Mouse (Mus musculus): ENCODE measurements at regions not wholly inside any gene's neighbourhood (a gene's known extent, or its start where the extent isn't known, plus 50 kb on each side); places are given as distances from the start of the nearest gene placed in this dataset.

GRCm38 (mm10) chr3:101518810-101519209, 85.7 kb downstream of the Atp1a1 start:
- Histone ChIP-seq H3K36me3 (ENCODE audit: control insufficient read depth, insufficient read depth, low read length) (no peaks in the 10 kb centered on the region), H3K27ac (ENCODE audit: insufficient read depth, low read depth, low read length) (peak overlapping the region; percentile 100), H3K27me3 (ENCODE audit: control insufficient read depth, insufficient read depth, low read length) (no peaks in the 10 kb centered on the region), H3K4me1 (ENCODE audit: control insufficient read depth, insufficient read depth, insufficient read length, low read length) (peaks cover 61% of the 10 kb centered on the region; the same call in 1 of the 2 replicates), H3K4me3 (ENCODE audit: low read depth, low read length) (no peak overlapping the region)
- TF ChIP-seq POLR2A (IDR thresholded peaks at IDR 0.05; ENCODE audit: low read depth, low read length) (no peak), CTCF (IDR thresholded peaks at IDR 0.05; ENCODE audit: extremely low read depth, insufficient read length, insufficient replicate concordance, low read depth, low read length) (no peak)
- WGBS, result 14% methylated on average over 6 of the region's 6 CpGs

DNA sequence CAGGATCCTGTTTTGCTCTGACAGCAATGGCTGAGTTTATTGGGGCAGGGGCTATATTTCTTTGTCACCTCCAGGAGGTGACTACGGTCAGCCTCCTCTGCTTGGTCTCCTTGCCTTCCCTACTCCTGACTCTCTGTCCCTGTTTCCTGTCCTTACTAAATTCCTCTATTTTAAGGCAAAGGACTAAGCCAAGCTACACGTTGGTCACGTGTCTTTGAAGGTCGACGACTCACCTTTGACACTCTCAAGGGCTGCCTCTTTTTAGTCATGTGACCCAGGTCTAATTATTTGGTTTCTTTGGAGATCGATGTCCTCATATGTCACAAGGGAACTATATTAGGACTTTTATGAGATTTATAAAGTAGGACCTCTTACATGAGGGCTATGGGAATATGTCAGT, 86.9 kb downstream of the Atp1a1 start:
- Histone ChIP-seq H3K4me3 (ENCODE audit: low read depth, low read length) (no peak overlapping the region), H3K4me1 (ENCODE audit: control insufficient read depth, insufficient read depth, insufficient read length, low read length) (peaks cover 72% of the 10 kb centered on the region; the same call in 1 of the 2 replicates), H3K27ac (ENCODE audit: insufficient read depth, low read depth, low read length) (peak overlapping the region; percentile 100), H3K27me3 (ENCODE audit: control insufficient read depth, insufficient read depth, low read length) (no peaks in the 10 kb centered on the region), H3K36me3 (ENCODE audit: control insufficient read depth, insufficient read depth, low read length) (no peaks in the 10 kb centered on the region)
- WGBS, result 37% methylated on average over 6 of the region's 6 CpGs
- TF ChIP-seq POLR2A (IDR thresholded peaks at IDR 0.05; ENCODE audit: low read depth, low read length) (no peak), CTCF (IDR thresholded peaks at IDR 0.05; ENCODE audit: extremely low read depth, insufficient read length, insufficient replicate concordance, low read depth, low read length) (no peak)

DNA sequence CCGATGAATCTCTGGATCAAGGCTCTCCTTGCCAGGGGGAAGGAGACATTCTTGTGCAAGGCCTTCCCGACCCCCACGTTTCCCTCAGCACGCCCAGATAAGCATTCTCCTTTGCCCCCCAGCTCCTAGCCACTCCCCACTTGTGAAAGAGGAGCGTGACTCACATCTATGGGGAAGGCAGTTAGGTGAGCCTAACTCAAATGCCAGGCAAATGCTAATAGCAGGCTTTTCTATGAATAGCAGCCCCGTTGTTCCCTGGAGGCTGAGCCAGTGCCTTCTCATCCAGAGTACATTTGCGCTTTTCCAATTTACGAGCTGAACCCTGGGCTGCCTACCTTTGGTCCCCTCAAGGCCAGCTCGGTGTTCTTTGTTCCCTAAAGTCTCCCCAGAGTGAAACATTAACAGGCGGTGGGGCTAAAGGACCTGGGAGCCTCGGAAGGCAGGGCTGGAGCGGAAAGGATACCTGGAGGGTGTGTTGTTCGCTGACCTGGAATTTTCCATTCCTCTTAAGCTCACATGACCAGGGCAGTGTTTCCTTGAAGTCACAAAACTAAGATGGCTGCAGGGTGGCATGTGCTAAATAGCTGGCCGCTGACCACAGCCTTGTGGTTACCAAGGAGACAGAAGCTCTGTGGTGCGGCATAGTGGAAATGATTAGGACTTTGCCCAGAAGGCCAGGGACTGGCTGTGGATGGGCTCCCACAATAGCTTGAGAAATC, 87.5 kb downstream of the Atp1a1 start:
- H3K27me3 ChIP-seq (ENCODE audit: control insufficient read depth, insufficient read depth, low read length), result no peaks in the 10 kb centered on the region
- H3K4me1 ChIP-seq (ENCODE audit: control insufficient read depth, insufficient read depth, insufficient read length, low read length), result peaks cover 68% of the 10 kb centered on the region; the same call in 1 of the 2 replicates
- TF ChIP-seq POLR2A (IDR thresholded peaks at IDR 0.05; ENCODE audit: low read depth, low read length), result no peak
- no peak for TF ChIP-seq CTCF (IDR thresholded peaks at IDR 0.05; ENCODE audit: extremely low read depth, insufficient read length, insufficient replicate concordance, low read depth, low read length)
- H3K4me3 ChIP-seq (ENCODE audit: low read depth, low read length), result peak overlapping the region; percentile 8
- H3K27ac ChIP-seq (ENCODE audit: insufficient read depth, low read depth, low read length), result peak overlapping the region; percentile 100
- 26% methylated on average over 15 of the region's 15 CpGs for WGBS
- no peaks in the 10 kb centered on the region for H3K36me3 ChIP-seq (ENCODE audit: control insufficient read depth, insufficient read depth, low read length)

DNA sequence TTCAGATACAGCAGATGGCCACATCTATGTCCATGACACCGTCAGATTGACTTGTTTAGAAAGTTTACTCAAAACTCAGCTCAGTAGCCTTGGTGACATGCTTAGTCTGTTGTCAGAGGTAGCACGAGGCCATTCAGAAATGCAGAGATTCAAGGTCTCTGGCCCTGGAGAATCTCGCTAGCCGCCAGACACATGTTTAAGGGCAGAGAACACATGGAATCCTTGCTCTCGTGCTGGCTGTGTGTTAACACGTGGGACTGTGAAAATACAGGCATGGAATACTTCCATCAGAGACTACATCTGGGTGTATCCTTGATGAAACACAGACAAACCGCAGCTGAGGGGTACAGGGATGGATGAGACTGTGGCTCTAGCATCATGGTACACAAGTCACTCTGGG, 88.9 kb downstream of the Atp1a1 start:
- H3K4me3 ChIP-seq (ENCODE audit: low read depth, low read length), result no peak overlapping the region
- peak overlapping the region; percentile 100 for H3K27ac ChIP-seq (ENCODE audit: insufficient read depth, low read depth, low read length)
- WGBS, result 88% methylated on average over 7 of the region's 7 CpGs
- no peaks in the 10 kb centered on the region for H3K36me3 ChIP-seq (ENCODE audit: control insufficient read depth, insufficient read depth, low read length)
- TF ChIP-seq CTCF (IDR thresholded peaks at IDR 0.05; ENCODE audit: extremely low read depth, insufficient read length, insufficient replicate concordance, low read depth, low read length) (no peak), POLR2A (IDR thresholded peaks at IDR 0.05; ENCODE audit: low read depth, low read length) (no peak)
- peaks cover 61% of the 10 kb centered on the region; the same call in 1 of the 2 replicates for H3K4me1 ChIP-seq (ENCODE audit: control insufficient read depth, insufficient read depth, insufficient read length, low read length)
- no peaks in the 10 kb centered on the region for H3K27me3 ChIP-seq (ENCODE audit: control insufficient read depth, insufficient read depth, low read length)

DNA sequence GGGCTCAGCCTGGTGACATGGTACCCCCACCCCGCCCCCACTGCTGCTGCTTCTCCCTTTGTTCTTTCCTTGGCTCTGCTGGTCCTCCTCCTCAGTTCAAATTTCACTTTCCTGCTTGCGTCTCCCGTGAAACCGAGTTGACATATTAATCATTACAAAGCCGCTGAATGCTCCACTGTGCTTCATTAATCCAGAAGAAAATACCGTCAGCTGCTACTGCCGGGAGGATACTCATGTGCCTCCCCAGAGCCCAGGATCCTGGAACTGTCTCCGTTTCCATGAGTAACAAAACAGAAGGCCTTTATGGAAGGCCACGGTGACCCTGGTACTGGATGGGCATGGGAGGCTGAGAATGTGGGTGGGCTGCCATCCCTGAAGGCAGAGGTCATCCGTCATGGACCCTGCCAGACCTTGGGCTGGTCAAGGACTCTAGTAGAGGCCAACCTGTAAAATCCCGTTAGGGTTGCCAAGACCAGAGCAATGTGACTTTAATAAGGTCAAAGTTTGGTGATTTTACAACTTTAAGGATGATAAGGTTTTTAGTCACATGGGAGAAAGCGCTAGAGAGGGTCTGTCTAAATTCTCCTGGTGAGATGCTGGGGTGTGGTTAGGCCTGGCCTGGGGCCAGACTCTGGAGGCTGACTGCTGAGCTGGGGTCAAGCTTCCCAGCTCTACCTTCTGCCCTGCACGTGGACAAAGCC, 90.7 kb downstream of the Atp1a1 start:
- Histone ChIP-seq H3K36me3 (ENCODE audit: control insufficient read depth, insufficient read depth, low read length) (no peaks in the 10 kb centered on the region), H3K27ac (ENCODE audit: insufficient read depth, low read depth, low read length) (peak overlapping the region; percentile 98), H3K27me3 (ENCODE audit: control insufficient read depth, insufficient read depth, low read length) (no peaks in the 10 kb centered on the region), H3K4me3 (ENCODE audit: low read depth, low read length) (peak overlapping the region; percentile 43), H3K4me1 (ENCODE audit: control insufficient read depth, insufficient read depth, insufficient read length, low read length) (peaks cover 46% of the 10 kb centered on the region; the same call in 1 of the 2 replicates)
- WGBS, result 19% methylated on average over 13 of the region's 13 CpGs
- TF ChIP-seq POLR2A (IDR thresholded peaks at IDR 0.05; ENCODE audit: low read depth, low read length), result no peak
- no peak for TF ChIP-seq CTCF (IDR thresholded peaks at IDR 0.05; ENCODE audit: extremely low read depth, insufficient read length, insufficient replicate concordance, low read depth, low read length)

Data from small intestine, adult 2 months (tissue).